Mouse (Mus musculus) granulocyte monocyte progenitor cell, adult 5-6 weeks (primary cell): Measurements from ENCODE around the gene Fbln1. TPM values are rescaled to one million over a fixed set of nuclear protein-coding genes. Genes with fewer than 3 reads are reported as not detected.
A peak's percentile ranks its signal among the peaks of the same experiment; 100 is the strongest.

Source experiments
- ATAC-seq: replicated peaks from 2 replicates; pipeline ENCODE4 v1.8.0; 2016; ENCODE audit warnings: mild to moderate bottlenecking, moderate TSS enrichment, inconsistent platforms; ENCODE audit not compliant: poor library complexity, severe bottlenecking
- total RNA-seq, 2 experiments: library from RNA; stranded (forward) in 1 of 2; stranded (reverse) in 1 of 2; fragments of 200-712, 200-1000 nt in 1 of 2; fragments of >200 nt in 1 of 2; fragmentation: Nextera tagmentation in 1 of 2; gene quantifications; 2 replicates each; pipeline ENCODE4 v1.2.3; 2014 to 2017

The Fbln1 gene
- total RNA-seq, 2 experiments from 2014 or later = 0.30 TPM; not detected in 1

- no peak for ATAC-seq
These were observed 1.4 kb upstream of the Fbln1 start for GRCm38 (mm10) chr15:85204383-85204782.

- ATAC-seq = no peak
These were observed 940 bp downstream of the Fbln1 start for GRCm38 (mm10) chr15:85206703-85207075.

- no peak for ATAC-seq
These were observed 1.3 kb downstream of the Fbln1 start for GRCm38 (mm10) chr15:85207081-85207480.

- no peak for ATAC-seq
These were observed 2.0 kb downstream of the Fbln1 start for GRCm38 (mm10) chr15:85207763-85208162.

GRCm38 (mm10) chr15:85208332-85208731, 2.6 kb downstream of the Fbln1 start:
- ATAC-seq = no peak

- no peak for ATAC-seq
These were observed 3.6 kb downstream of the Fbln1 start for GRCm38 (mm10) chr15:85209341-85209740.

- no peak for ATAC-seq
These were observed 4.9 kb downstream of the Fbln1 start for GRCm38 (mm10) chr15:85210686-85211085.

- ATAC-seq = no peak
These were observed 5.5 kb downstream of the Fbln1 start for GRCm38 (mm10) chr15:85211101-85211760.

- no peak for ATAC-seq
These were observed 10.5 kb downstream of the Fbln1 start for GRCm38 (mm10) chr15:85216069-85216813.

- no peak for ATAC-seq
These were observed 13.0 kb downstream of the Fbln1 start for GRCm38 (mm10) chr15:85218617-85219265.

- no peak for ATAC-seq
These were observed 14.6 kb downstream of the Fbln1 start for GRCm38 (mm10) chr15:85220371-85220770.

- ATAC-seq = no peak
These were observed 15.5 kb downstream of the Fbln1 start for GRCm38 (mm10) chr15:85221115-85221854.

- no peak for ATAC-seq
These were observed 19.9 kb downstream of the Fbln1 start for GRCm38 (mm10) chr15:85225693-85226092.

- ATAC-seq = no peak
These were observed 21.1 kb downstream of the Fbln1 start for GRCm38 (mm10) chr15:85226841-85227240.

- ATAC-seq = no peak
These were observed 22.8 kb downstream of the Fbln1 start for GRCm38 (mm10) chr15:85228568-85228967.

- ATAC-seq = no peak
These were observed 24.3 kb downstream of the Fbln1 start for GRCm38 (mm10) chr15:85229960-85230535.

- ATAC-seq = no peak
These were observed 24.9 kb downstream of the Fbln1 start for GRCm38 (mm10) chr15:85230613-85231012.

GRCm38 (mm10) chr15:85231443-85232255, 25.9 kb downstream of the Fbln1 start:
- peak; percentile 64 for ATAC-seq

GRCm38 (mm10) chr15:85232256-85232535, 26.4 kb downstream of the Fbln1 start:
- peak; percentile 52 for ATAC-seq
